Mouse (Mus musculus) kidney, postnatal 14 days (tissue): ENCODE data around the gene Arhgap17.

Source experiments
- DNase-seq: peaks from one replicate; pipeline ENCODE4 v3.0.0; 2022; ENCODE audit warnings: mixed read lengths

Arhgap17 gene

GRCm38 (mm10) chr7:123369759-123370481, at the start of gene Arhgap17, which contains the start of gene Lcmt1:
Arhgap17 (minus strand) TSS chr7:123369915.
Lcmt1 (plus strand) TSS chr7:123369784.
- DNase-seq, result peak; percentile 98

GRCm38 (mm10) chr7:123417661-123418060, 47.9 kb upstream of the Arhgap17 start:
- peak; percentile 28 for DNase-seq

- DNase-seq, result no peak
These were observed 47.1 kb upstream of the Arhgap17 start for GRCm38 (mm10) chr7:123416803-123417202.

DNA sequence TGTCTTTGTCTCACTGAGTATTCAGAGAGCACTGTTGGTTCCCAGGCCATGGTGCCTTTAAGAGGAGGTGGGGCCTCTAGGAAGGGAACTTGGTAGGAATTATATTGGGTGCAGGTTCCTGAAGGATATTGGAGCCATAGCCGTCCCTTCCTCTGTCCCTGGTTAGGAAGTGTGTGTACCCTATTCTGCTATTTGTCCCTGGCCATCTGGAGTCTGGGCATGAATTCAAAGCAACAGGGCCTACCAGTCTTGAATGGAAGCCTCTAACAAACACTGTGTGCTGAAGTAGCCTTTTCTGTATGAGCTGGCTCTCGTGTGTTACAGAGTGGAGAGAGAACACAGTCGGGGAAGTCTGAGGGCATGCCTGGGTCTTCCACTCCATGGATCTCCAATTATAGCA, 42.4 kb upstream of the Arhgap17 start:
- no peak for DNase-seq

- DNase-seq, result no peak
These were observed 41.4 kb upstream of the Arhgap17 start for GRCm38 (mm10) chr7:123411109-123411508.

GRCm38 (mm10) chr7:123410502-123410901, 40.8 kb upstream of the Arhgap17 start:
- DNase-seq, result no peak

DNA sequence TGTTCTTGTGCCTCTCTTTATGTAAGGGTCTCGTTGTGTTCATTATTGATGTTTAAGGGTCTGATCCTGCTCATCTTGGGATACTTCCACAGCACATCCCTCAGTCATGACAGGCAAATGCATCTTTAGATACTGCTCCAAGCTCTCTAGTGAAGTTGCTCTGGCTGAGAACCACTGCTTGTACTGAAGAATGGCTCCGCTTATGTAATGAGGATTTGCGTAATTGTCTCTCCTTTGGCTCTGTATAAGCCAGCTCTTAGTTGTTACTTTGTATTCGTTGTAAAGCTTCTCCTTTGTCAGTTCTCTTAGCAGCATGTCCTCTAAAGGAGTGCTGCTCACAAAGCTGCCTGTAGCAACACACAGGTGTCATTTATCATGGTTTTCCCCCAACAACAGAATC, 37.3 kb upstream of the Arhgap17 start:
- no peak for DNase-seq

GRCm38 (mm10) chr7:123405619-123406018, 35.9 kb upstream of the Arhgap17 start:
- no peak for DNase-seq

- DNase-seq, result no peak
These were observed 34.5 kb upstream of the Arhgap17 start for GRCm38 (mm10) chr7:123404198-123404597.

GRCm38 (mm10) chr7:123401121-123401520, 31.4 kb upstream of the Arhgap17 start:
- DNase-seq, result no peak

DNA sequence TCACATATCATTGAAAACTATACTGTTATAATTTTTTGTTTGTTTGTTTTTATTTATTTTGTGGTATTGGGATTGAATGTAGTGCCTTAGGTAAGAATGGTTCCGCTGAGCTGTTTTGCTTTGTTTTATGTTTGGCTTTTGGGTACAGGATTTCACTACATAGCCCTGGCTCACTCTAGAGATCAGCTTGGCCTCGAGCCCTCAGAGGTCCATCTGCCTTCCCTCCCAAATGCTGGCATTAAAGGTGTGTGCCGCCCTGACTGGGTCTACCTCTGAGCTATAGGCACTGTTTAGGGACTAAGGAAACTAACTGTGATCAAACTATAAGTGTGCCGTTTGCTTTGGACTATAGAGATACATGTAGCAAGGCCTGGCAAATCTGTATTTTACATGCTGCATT, 29.6 kb upstream of the Arhgap17 start:
- DNase-seq, result no peak

GRCm38 (mm10) chr7:123398828-123399227, 29.1 kb upstream of the Arhgap17 start:
- peak; percentile 75 for DNase-seq

DNA sequence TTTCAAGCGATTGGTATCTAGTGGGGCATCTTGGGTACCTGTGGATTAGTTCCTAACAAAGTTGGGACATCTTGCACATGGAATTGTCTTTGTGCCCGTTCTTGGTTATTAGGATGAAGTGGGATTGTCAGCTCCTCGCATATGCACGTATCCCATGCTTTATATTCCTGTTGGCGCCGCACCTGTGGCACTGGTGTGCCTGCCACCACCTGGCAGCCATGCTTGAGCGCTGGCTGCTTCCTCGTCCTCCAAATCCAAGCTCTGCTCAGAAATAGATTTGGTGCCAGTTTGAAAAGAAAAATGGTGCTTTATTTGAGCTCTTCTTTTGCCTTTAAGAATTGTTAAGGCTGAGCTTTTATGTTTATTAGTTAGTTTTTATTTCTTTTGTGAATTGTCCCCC, 28.2 kb upstream of the Arhgap17 start:
- no peak for DNase-seq

- DNase-seq, result no peak
These were observed 27.7 kb upstream of the Arhgap17 start for GRCm38 (mm10) chr7:123397369-123397768.

GRCm38 (mm10) chr7:123396900-123397299, 27.2 kb upstream of the Arhgap17 start:
- DNase-seq, result no peak

GRCm38 (mm10) chr7:123394271-123394670, 24.6 kb upstream of the Arhgap17 start:
- no peak for DNase-seq

DNA sequence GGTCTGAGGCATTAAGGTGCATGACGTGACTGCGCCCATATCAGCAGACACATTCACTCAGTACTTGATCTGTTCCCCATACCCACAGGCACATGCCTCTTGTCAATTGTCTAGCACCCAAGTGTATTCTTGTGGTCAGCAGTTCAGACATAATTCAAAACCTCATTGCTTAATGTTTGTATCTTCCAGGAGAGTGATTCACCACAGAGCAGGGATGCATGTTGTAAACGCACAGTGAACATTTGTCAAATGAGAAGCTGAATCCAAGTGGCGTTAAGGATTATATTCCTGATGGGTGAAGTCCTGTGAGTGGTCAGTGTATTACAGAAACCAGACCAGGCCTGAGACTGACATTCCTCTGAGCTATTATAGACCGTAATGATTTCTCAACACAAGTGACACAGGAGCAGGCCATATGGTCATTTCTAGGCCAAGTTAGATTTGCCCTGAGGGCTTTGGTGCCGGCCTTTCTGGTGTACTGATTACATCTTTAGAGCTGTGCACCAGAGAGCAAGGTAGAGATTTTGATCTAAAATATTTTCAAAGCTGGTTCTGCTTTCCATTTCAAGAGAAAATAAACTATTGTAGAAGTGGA, 20.1 kb upstream of the Arhgap17 start:
- no peak for DNase-seq

GRCm38 (mm10) chr7:123385693-123386407, 16.1 kb upstream of the Arhgap17 start:
- DNase-seq, result peak; percentile 61

DNA sequence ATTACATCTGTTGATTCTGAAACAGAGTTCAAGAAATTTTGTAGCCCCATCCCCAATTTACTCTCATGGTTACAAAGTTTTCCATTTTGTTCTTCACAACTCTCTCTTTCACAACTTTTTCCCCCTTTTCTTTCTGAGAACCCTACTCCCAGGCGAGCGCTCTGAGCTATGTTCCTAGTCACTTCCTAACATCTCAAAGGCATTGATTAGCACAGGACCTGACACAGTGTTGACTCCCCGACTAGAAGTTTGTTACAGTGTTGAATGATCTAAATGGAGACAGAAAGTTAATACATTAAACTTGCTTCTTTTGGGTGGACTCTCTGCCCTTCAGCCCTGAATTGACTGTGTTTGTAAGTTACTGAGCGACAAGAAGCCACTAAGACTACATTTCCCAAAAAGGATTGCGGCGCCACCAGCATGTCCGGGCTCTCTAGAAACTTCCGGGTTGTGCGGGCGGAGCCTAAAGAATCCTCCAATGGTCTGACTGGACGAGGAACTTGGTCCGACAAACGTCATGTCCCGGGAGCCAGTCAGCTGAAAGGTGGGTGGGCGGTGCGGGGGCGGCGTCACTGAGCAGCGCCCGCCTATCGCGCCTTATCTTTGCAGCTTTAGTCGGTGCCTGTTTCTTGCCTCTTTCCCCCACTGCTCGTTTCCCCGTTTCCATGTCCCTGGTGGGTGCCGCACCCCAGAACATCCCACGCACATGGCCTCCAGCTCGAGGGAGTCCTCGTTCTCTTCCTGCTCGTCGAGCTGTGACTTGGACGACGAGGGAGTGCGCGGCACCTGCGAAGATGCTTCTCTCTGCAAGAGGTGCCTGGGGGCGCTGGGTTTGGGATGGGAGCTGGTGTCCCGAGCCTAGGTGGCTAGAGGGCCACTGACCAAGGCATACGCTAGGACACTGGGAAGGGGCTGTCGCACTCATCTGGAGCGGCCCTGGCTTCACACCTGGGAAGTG, 8.0 kb upstream of the Arhgap17 start:
- DNase-seq, result peak; percentile 97

DNA sequence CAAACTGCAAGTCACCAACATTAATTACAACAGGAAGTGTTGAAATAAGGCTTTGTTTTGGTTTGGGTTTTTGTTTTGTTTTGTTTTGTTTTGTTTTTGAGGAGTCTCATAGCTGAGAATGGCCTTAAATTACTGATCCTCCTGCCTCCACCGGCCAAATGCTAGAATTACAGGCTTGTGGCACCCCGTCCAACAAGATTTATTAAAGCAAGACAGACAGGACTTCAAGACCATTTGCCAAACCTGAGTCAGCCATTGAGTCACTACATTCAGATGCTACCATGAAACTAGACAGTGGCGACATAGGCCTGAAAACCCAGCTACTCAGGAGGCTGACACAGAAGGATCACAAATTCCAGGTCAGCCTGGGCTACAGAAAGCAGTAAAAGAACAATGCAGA, 1.8 kb upstream of the Arhgap17 start:
- DNase-seq, result peak; percentile 44

DNA sequence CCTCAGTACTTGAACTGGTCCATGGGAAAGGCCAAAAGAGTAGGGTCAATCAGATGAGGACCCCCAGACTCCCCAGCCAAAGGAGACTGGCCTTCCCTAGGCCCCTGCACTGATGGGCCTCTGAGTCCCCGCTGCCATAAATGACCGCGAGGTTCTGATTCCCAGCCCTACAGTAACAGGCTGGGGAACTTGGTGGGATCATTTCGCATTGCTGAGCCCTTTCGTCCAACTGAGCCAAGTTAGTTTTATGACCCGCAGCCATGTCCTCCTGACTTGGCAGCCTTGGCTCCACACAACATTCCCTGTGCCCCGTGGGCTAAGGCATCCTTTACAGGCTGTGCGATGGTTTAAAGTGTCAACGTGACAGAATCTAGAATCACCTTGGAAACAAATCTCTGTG, 985 bp upstream of the Arhgap17 start:
- DNase-seq, result no peak
